Mouse (Mus musculus): Measurements from ENCODE around the gene Txnrd1. TPM values are rescaled to one million over a fixed set of nuclear protein-coding genes. Genes with fewer than 3 reads are reported as not detected.

The Txnrd1 gene
- 35.6 and 42.0 TPM in 2 replicates for total RNA-seq (2017)

- no peak for ATAC-seq (ENCODE audit: extremely low read depth, insufficient number of reproducible peaks, low FRiP score, poor library complexity, severe bottlenecking)
These were observed at the start of gene Txnrd1 for GRCm38 (mm10) chr10:82833926-82834325. Gene Txnrd1, plus strand, starts transcription at chr10:82833951.

DNA sequence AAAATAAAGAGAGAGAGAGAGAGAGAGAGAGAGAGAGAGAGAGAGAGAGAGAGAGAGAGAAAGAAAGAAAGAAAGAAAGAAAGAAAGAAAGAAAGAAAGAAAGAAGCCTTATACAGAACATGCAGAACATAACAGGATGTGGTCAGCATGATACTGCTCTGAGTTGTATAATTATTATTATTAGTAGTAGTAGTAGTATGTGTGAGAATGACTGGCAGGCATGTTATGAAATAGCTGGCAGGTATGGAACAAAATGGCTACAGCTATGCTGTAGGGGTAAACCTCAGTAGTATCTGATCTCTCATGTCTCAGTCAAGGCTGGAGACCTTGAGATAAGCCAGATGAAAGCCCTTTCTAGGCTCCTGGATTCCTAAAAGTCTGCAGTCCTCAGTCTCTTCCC, 44.6 kb upstream of the Txnrd1 start:
- no peak for ATAC-seq (ENCODE audit: extremely low read depth, insufficient number of reproducible peaks, low FRiP score, poor library complexity, severe bottlenecking)

GRCm38 (mm10) chr10:82790504-82790903, 43.2 kb upstream of the Txnrd1 start:
- ATAC-seq (ENCODE audit: extremely low read depth, insufficient number of reproducible peaks, low FRiP score, poor library complexity, severe bottlenecking), result no peak

GRCm38 (mm10) chr10:82791713-82792112, 42.0 kb upstream of the Txnrd1 start:
- no peak for ATAC-seq (ENCODE audit: extremely low read depth, insufficient number of reproducible peaks, low FRiP score, poor library complexity, severe bottlenecking)

GRCm38 (mm10) chr10:82792311-82792710, 41.4 kb upstream of the Txnrd1 start:
- no peak for ATAC-seq (ENCODE audit: extremely low read depth, insufficient number of reproducible peaks, low FRiP score, poor library complexity, severe bottlenecking)

DNA sequence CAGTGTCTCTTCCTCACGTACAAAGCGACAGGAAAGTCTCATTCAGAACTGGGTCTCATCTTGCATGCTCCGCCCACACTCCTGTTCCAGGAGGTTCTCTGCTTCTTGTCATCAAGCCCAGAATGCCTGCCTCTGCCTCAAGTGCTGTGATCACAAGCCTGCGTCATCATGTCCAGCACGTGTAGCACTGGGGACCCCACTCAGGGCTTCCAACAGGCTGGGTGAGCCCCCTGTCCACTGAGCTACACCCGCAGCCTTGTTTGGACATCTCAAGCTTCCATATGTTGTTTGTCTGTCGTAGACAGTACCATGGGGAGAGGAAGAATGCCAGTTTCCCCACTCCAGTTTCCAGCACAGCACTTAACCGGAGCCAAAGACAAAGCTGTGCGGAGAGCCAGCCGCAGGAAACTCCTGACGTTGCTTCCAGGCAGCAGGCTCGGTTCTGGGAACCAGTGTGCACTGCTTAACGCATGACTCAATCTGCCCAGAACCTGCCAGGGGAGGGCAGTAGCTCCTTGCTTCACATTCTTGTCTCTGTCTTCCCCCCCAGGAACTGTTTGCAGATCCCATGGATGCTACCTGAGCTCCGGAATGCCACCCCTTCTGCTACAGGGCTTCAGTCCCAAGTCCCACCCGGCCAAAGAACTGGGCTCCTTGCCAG, 38.5 kb upstream of the Txnrd1 start:
- peak; percentile 47 for ATAC-seq (ENCODE audit: extremely low read depth, insufficient number of reproducible peaks, low FRiP score, poor library complexity, severe bottlenecking)

DNA sequence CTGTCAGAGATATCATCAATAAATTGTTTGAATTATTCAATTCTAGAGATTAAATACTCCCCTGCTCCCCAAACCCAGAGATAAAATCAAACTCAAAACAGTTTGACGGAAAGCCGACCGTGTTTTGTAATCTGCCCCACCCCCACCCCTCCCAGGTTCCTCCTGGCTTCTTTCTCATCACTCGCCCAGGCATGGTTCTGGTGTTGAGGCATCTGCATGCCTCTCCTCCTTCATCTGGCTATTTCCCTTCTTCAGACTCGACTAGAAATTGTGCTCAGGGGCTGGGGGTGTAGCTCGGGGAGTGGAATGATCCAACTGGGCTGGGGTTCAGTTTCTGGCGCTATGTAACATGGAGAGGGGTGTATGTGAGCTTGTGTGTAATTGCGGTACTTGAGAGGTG, 38.0 kb upstream of the Txnrd1 start:
- ATAC-seq (ENCODE audit: extremely low read depth, insufficient number of reproducible peaks, low FRiP score, poor library complexity, severe bottlenecking), result no peak

DNA sequence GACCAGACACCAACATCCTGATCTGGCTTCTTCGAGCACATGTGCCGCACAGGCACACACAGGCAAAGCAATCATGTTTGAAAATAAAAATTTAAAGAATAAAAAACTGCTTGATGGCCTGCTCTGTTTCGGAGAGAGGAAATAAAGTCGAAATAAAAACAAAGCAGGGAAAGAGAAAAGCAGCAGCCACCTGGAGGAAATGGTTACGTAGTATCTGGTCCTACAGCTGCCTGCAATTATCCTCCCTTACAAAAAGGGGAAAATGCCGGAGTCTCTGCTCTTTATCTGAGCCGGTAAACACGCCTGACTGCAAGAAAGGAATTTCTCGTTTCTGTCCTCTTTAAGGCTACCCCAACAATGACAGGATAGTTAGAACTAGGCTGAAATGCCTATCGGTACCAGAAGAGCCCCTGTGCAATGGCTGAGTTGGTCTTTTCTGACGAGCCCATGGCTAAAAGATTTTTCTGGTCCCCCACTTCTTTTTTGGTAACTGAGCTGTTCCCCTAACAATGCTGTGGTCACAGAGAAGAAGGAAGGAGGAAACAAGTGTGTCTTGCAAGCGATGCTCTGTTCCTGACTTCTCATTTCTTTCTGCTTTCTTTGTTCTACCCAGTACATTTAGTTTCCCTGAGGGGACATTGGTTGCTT, 37.2 kb upstream of the Txnrd1 start:
- ATAC-seq (ENCODE audit: extremely low read depth, insufficient number of reproducible peaks, low FRiP score, poor library complexity, severe bottlenecking), result no peak

DNA sequence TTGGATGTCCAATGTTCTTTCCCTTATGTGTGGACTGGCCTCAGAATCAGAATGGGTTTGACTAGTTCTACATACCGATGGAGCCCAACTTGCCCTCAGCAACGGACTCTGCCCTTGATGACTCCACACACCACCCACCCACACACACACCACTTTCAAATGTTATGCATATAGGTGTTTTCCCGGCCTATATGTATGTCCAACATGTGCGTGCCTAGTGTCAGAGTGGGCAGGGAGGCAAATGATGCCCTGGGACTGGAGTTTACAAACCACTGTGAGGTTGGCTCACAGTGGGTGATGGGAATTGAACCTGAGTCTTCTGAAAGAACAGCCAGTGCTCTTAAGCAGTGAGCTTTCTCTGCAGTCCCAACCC, 36.6 kb upstream of the Txnrd1 start:
- ATAC-seq (ENCODE audit: extremely low read depth, insufficient number of reproducible peaks, low FRiP score, poor library complexity, severe bottlenecking), result no peak

DNA sequence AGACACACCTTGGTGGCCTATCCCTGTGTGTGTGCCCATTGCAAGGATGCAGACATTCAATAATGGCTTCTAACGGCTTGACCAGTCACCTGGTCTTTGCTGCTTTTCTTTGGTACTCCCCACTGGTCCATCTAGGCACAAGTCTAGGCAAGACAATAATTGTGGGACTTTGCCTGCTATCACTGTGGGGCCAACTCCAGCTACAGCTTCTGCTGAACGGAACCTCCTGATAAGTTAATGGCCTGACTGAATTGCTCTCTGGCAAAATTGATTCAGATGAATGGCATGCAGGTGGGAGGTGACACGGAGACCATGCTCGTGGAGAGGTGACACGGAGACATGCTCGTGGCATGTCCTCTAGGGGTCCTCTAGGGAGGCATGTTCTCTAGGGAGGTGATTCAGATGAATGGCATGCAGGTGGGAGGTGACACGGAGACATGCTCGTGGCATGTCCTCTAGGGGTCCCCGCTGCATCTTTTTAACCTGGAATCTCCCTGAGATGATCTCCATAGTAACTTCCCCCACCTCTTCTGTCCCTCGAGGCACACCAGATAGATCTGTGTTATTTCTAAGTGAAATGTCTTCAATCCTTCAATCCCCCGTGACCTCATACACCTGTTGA, 35.3 kb upstream of the Txnrd1 start:
- peak; percentile 31; the same call in 1 of the 2 replicates for ATAC-seq (ENCODE audit: extremely low read depth, insufficient number of reproducible peaks, low FRiP score, poor library complexity, severe bottlenecking)

DNA sequence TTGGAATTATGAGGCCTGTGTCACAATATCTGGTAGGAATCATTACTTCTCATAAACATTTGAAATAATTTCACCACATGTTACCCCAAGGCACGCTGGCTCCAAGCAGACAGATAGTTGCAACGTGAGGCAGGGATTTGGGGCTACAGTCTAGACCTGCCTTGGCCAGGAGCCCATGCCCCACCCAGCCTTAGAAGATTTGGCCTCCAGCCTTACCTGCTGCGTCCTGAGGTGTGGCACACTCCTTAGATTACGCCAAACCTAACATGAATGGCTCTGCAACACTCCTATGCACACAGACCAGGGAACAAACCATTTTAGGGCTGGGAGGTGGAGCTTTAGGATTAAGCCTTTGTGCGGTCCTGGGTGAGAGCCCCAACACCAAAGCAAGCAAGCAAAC, 33.7 kb upstream of the Txnrd1 start:
- no peak for ATAC-seq (ENCODE audit: extremely low read depth, insufficient number of reproducible peaks, low FRiP score, poor library complexity, severe bottlenecking)

DNA sequence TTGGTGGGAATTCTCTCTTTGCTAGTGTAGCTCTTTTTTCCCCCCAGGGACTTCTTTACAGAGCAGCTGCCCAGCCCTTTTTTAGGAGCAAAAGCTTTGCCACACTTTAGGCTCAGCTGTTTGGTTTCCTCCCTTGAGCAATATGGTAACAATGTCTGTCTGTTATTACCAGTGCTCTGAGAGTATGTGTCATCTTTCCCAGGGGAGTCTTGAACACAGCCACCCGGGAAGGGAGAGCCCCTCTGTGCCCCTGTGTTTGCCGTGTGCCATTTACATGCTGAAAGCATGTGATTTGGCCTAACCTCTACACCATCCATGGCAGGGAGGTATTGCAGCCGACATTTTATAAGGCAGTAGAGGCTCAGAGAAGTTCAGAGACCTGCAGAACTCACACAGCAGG, 29.4 kb upstream of the Txnrd1 start:
- no peak for ATAC-seq (ENCODE audit: extremely low read depth, insufficient number of reproducible peaks, low FRiP score, poor library complexity, severe bottlenecking)

DNA sequence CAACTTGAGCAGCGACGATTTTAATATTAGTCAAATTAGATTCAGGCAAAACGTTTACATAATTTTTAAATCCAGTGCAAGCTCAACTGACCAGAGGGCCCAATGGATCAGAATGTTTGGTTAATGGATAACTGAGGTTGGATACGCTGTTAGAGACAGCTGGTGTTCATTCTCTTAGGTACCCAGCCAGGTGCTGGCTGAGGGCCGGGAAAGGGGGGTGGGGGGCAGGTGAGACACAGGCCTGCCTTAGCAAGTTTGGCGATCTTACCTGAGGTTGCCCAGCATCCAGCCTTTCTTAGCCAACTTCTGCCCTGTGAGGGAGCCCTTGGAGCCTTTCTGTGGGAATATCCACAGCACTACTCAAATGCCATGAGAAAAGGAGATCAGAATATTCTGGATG, 28.6 kb upstream of the Txnrd1 start:
- no peak for ATAC-seq (ENCODE audit: extremely low read depth, insufficient number of reproducible peaks, low FRiP score, poor library complexity, severe bottlenecking)

DNA sequence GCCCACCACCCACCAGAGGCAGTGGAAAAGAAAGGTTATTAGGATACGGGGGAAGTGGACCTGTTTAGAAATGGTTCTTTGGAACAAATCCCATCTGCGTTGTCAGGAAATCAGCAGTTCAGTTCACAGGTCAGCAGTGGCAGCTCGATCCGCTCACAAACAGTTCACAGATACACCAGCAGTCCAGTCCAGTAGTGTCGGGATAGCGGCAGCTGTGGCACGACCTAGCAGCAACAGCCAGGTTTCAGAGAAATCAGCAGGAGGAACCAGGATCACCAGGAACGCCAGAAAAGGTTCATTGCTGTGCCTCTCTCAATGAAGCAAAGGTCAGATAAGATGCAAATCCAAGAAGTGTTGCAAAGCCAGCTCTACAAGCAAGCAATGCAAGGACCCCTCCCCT, 27.3 kb upstream of the Txnrd1 start:
- no peak for ATAC-seq (ENCODE audit: extremely low read depth, insufficient number of reproducible peaks, low FRiP score, poor library complexity, severe bottlenecking)

DNA sequence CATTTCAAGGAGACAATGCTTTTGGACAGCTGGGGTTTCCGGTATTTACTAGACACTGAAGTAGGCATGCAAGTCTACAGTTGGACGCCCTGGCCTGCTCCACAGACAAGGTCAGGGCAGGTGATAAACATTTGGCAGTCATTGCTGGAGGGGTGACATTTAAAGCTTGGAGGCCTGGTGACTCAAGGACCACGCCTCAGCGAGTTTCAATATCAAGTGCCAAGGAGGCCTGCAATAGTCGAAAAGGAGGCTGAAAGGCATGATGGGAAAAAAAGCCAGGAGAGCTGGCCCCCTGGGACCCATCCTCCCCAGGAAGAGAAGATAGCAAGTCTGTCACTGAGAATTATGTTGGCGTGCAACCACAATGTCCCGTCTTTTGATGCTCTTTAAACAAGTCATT, 26.5 kb upstream of the Txnrd1 start:
- ATAC-seq (ENCODE audit: extremely low read depth, insufficient number of reproducible peaks, low FRiP score, poor library complexity, severe bottlenecking), result no peak

DNA sequence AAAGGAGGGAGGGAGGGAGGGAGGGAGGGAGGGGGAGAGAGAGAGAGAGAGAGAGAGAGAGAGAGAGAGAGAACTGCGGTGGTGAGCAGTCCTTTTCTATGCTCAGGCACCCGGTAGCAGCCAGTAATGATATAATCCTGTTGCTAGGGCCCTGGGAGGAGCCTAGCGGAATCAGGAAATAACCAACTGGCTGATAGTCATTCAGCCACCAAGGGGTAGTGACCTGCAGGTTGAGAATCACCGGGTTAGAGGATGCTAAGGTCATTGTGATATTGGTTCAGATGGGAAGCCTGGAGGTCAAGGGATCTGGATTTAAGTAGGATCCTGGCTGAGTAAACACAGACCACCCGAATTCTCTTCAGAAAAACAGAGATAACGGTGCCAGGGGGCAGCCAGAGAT, 25.6 kb upstream of the Txnrd1 start:
- ATAC-seq (ENCODE audit: extremely low read depth, insufficient number of reproducible peaks, low FRiP score, poor library complexity, severe bottlenecking), result no peak

DNA sequence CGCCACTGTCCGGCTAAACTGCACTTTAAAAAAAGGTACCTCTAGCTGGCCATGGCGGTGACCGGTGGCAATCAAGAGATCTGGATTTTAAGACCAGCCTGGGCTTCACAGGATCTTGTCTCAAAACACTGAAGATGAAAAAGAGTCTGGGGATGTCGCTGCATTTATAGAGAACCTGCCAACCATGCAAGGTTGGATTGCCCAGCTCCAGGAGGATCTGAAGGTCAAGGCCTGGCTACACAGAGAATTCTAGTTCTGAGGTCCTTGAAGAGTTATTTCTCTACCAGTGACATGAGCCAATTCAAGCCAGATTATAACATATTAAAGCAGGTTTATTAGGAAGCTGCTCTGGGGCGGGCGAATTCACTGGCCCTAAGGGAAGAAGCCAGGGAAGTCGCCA, 24.9 kb upstream of the Txnrd1 start:
- no peak for ATAC-seq (ENCODE audit: extremely low read depth, insufficient number of reproducible peaks, low FRiP score, poor library complexity, severe bottlenecking)

GRCm38 (mm10) chr10:82809352-82809751, 24.4 kb upstream of the Txnrd1 start:
- no peak for ATAC-seq (ENCODE audit: extremely low read depth, insufficient number of reproducible peaks, low FRiP score, poor library complexity, severe bottlenecking)

- peak; percentile 76 for ATAC-seq (ENCODE audit: extremely low read depth, insufficient number of reproducible peaks, low FRiP score, poor library complexity, severe bottlenecking)
These were observed 21.8 kb upstream of the Txnrd1 start for GRCm38 (mm10) chr10:82811855-82812431.
